Mouse (Mus musculus): Measurements from ENCODE around the gene Hebp1.

DNA sequence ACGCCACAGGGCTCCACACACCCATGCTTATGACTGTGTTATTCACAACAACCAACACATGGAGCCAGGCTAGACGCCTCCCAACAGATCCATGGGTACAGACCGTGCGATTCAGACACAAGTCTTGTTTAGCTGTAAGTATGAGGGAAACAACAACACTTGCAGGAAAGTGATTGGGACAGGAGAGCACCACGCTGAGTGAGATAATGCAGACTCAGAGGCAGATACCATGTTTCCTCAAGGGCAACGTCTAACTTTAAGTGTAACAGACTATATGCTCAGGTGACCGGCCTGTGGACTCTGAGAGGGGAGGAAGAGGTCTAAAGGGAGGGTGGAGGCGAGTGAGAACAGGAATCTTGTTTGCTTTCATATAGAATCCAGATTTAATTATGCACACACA lies 41.2 kb downstream of the Hebp1 start:
- TF ChIP-seq CTCF (IDR thresholded peaks at IDR 0.05; ENCODE audit: extremely low read depth, insufficient read depth, insufficient read length, insufficient replicate concordance) = no peak
- TF ChIP-seq POLR2A (IDR thresholded peaks at IDR 0.05; ENCODE audit: low read depth, low read length) = no peak

Measured in spleen, adult 2 months (tissue).